Mouse (Mus musculus): ENCODE results near the gene Galnt14.

Galnt14 gene

DNA sequence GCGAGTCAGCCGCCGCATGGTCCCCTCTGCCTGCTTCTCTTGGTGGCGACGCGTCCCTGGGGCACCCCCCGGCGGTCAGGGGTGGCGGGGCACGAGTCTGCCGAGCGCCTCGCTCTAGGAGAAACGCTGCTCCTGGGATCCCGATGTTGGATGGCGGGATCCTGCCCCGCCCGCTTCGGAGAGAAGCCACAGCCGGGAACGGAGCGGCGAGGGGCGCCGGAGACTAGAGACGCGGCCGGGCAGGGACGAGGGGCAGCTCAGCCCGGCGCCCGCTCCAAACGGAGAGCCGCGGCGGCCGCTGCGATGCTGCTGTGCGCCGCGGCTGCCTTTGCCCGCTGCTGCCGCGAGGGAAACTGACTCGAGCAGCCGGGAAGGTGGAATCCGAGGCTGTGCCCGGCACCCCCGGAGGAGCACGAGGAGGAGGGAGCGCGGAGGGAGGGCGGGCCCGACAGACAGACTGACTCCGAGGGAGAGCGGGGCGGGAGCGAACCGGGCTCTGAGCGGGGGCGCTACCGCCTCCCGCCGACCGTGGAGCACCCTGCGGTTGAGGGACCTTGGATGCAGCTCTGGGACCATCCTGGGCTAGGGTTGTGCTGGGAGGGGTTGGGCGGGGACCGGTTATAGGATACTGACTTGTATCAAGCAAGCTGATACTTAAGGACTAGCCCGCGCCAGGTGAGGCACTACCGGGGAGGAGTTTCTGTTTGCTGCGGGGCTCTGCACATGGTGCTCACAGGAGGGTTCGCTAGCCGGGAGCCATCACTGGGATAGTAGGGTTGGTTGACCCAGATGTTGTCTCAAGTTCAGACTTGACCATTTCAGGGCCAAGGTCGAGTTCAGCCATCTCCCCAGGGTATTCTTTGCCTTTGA, at the start of gene Galnt14:
Gene Galnt14 (minus strand): TSS at position 412 of the 870 bp plus-strand sequence.
- in situ Hi-C loops (cut with MseI, MboI), result loop anchor here in 1 of 2 experiments (10.0 kb wide), 1 partner anchor 405 kb away; no protein-coding TSS in a partner anchor

DNA sequence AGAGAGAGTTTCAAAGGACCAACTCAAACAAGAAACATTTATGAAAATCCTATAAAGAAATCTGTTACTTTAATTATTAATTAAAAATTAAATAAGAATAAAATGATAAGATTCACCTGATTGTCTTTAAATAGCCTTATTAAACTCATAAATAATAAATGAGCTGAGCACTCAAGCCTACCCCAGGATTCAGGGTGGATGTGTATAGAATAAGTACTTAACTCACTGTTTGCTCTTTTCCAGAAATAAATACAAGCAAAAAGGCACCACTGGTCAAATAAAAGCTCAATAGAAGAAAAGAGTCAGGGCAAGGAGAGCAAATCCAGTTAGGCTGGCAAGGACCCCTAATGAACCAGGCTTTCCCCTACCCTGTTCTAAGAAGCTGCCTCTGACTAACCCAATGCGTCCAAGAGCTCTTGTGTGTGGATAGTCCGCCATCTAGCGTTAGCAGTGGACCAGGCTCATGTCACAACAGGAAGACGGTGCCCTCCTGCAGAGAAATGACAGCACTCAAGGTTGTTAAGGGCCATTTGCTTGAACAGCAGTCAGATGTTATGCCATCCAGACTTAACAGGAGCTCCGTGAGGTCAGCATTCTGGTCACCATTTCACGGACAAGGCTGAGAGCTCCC, 33.5 kb upstream of the Galnt14 start:
- in situ Hi-C loops (cut with MseI, MboI), result loop anchor here (5.0 to 10.0 kb wide), 2 partner anchors 141 to 441 kb away; no protein-coding TSS in a partner anchor

DNA sequence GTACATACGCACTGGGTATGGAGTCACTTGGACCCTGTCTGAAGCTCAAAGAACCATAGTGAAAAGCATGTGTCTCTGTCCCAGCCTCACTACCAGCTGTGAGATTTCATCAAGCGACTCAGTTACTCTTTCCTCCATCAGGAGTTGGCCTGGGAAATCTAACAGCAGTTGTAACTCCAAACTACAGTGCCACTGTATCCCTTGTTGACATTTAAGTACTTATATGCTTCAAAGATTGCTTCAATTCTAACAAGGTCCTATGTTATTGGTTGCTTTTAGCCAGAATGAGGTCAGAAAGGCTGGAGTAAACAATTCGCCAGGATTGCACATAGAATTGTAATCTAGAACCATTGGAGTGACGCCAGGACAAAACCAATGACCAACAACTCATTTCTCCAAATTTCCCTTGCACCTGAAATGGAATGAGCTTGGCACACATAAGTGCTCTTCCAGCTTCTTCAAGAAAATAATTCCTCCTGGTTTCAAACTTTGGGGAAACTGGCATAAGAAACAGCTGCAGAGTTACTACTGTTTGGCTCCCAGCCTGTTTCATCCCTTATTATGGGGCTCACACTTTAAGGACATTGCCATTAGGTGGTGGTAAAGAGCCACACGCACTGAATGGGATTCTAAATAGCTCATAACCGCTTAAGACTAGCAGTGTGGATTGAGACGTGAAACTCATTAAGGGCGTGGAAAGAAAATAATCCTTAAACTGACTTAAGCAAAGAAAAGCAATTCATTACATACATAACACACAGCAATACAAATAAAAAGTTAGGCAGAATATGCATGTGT, 13.8 kb upstream of the Galnt14 start:
- in situ Hi-C loops (cut with MseI, MboI), result no loop called here

DNA sequence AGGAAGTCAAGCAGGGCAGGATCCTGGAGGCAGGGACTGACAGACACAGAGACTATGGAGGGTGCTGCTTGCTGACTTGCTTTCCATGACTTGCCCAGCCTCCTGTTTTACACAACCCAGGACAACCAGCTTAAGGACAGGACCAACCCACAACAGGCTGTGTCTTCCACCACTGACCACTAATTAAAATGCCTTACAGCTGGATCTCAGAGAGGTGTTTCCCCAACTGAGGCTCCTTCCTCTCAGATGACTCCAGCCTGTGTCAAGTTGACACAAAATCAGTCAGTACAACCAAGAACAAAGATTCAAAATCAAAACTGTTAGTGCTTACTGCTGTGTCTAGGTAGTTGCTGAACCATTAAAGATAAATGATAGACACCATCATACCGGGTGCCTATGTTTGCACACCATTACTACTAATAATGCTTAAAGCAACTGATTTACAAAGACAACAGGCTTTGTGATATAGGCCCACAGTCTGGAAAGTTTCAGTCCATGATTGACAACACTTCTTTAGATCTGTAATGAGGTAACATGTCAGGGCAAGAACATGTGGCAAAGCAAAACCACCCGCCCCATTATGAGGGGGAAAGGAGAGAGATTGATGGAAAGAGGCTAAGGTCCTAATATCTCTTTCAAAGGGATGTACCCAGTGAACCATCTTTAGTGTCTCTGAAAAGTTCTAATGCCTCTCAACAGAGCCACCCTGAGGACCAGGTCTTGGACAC, 8.9 kb upstream of the Galnt14 start:
- in situ Hi-C loops (cut with MseI, MboI), result loop anchor here in 1 of 2 experiments (10.0 kb wide), 1 partner anchor 414 kb away; no protein-coding TSS in a partner anchor

GRCm38 (mm10) chr17:73716684-73717083, 6.4 kb upstream of the Galnt14 start:
- in situ Hi-C loops (cut with MseI, MboI), result loop anchor here in 1 of 2 experiments (10.0 kb wide), 1 partner anchor 412 kb away; no protein-coding TSS in a partner anchor

GRCm38 (mm10) chr17:73714440-73715221, 4.4 kb upstream of the Galnt14 start:
- in situ Hi-C loops (cut with MseI, MboI), result loop anchor here in 1 of 2 experiments (10.0 kb wide), 1 partner anchor 410 kb away; no protein-coding TSS in a partner anchor

DNA sequence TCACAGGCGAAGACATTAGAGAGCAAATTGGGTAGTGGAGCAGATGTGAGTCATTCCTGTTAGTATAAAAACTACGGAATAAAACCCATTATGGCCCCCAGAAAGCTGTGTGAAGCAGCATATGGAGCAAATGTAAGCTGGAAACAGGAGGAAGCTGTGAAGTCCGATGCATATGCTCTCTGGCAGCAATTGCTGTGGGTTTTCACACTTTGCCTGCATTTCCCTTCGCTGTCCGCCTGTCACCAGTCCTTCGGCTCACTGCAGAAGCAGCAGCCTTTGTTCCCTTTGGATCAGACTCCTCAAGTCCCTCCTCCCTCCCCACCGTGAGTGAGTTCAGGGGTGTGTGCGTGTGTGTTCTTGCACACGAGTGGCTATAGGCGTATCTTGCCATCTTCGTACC, 3.1 kb upstream of the Galnt14 start:
- in situ Hi-C loops (cut with MseI, MboI), result loop anchor here in 1 of 2 experiments (10.0 kb wide), 1 partner anchor 409 kb away; no protein-coding TSS in a partner anchor

DNA sequence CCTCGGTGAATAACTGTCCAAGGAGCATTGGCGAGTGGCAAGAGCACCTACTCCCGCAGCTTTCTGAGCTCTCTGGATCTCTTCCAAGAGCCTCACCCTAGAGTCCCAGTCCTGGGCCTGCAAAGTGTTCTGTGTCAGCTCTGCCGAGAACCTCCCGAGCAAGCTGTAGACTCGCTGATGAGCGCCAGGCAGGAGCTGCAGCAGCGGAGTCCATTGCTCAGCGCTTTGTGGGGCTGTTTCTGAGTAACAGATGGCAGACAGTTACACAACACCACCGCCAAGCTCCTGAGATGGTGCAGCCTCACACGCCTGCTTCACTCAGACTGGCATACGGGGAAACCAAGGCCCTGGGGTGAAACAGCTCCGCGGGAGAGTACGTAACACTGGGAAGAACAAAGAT, 1.7 kb upstream of the Galnt14 start:
- in situ Hi-C loops (cut with MseI, MboI), result loop anchor here in 1 of 2 experiments (10.0 kb wide), 1 partner anchor 407 kb away; no protein-coding TSS in a partner anchor

DNA sequence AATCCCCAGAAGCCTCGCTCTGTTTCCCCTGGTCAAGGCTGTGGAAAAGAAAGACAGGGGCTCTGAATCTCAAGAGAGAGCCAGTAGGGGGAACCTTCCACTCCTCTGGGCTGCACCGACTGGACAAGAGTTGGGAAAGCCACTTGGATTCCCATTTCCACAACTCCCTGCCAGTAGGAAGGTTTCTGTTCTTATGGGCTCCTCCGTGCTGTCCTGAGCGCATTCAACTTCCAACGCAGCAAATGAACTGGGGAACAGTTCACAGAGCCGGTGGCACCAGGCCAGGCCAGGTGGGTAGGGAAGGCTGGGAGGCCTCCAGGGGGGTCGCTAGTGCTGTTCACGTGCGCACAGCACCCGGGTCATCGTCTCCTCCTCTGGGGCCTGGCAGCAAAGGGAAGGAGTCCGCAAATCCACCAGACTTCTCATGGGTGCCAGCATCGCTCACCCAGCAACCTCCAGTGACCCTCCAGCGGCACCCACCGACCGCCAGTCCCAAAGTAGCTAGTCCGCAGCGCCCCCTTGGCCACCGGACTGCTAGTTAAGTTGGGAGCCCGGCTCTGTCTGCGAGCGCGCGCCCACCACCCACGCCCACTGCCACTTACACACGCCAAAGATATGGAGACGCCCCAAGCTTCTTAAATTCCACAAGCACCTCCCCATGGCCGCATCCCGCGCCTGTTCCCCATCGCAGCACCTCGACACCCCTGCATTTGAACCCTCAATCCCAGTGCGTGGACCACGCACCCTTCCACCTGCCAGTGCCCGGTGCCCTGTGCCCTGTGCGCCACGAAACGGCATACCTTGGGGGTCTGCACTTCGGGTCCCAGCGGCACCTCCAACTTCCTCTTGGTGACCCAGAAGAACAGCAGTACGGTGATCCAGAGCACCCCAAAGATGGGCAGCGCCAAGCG, 867 bp downstream of the Galnt14 start:
- in situ Hi-C loops (cut with MseI, MboI), result loop anchor here in 1 of 2 experiments (10.0 kb wide), 1 partner anchor 405 kb away; no protein-coding TSS in a partner anchor

DNA sequence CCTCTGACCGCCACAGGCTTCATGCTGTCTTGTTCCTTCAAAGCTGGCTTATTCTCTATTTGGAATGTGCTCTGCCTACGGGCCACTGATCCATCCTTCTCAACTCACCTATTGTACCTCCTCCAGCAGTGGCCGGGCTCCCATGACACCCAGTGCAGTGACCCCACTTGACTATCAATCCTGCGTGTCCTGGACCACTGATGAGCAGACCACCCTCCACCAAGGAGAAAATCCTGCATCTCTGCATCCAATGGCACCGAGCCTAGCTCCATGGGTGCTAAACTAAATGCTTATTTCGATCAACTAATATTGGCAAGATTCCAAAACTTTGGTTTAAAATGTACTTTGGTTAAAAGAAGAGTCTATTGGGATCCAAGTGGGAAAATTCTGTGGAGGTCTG, 1.8 kb downstream of the Galnt14 start:
- in situ Hi-C loops (cut with MseI, MboI), result no loop called here

GRCm38 (mm10) chr17:73703571-73703970, 6.7 kb downstream of the Galnt14 start:
- in situ Hi-C loops (cut with MseI, MboI), result no loop called here

DNA sequence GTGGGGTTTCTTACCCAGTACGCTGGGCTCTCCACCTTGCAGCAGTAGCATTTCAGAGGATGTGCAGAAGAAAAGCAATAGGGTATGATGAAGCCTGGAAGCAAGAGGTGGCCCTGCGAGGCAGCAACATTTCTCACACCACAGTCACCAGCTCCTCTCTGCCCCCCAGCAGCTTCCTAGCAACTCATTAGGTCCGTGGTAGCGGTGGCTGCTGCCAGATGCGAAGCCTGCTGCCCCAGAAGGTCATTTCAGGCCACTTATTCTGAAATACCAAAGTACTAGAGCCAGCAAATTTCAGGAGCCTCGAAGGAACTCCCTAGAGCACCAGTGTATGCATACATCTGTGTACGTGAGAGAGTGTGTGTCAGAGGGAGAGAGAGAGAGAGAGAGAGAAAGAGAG, 9.2 kb downstream of the Galnt14 start:
- in situ Hi-C loops (cut with MseI, MboI), result no loop called here

GRCm38 (mm10) chr17:73699881-73700280, 10.4 kb downstream of the Galnt14 start:
- in situ Hi-C loops (cut with MseI, MboI), result no loop called here

- in situ Hi-C loops (cut with MseI, MboI), result no loop called here
Measured at GRCm38 (mm10) chr17:73694206-73694952, 15.9 kb downstream of the Galnt14 start.

DNA sequence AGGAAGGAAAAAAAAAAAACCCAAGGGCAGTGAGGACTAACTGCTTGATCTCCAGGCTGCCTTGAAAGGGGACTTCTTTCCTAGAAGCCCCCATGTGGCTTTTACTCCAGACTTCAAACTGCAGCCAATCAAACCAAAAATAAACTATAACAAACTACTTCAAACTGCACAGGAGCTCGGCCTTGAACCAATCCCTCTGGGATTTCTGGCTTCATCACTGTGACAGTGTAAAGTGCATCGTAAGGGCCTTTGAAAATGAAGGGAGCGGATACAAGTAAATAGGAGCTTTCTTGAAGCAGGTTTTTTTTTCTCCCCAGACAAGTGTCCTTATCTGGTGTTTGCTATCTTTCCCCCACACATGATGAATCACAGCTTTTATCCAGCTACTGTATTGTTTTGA, 22.0 kb downstream of the Galnt14 start:
- in situ Hi-C loops (cut with MseI, MboI), result no loop called here

DNA sequence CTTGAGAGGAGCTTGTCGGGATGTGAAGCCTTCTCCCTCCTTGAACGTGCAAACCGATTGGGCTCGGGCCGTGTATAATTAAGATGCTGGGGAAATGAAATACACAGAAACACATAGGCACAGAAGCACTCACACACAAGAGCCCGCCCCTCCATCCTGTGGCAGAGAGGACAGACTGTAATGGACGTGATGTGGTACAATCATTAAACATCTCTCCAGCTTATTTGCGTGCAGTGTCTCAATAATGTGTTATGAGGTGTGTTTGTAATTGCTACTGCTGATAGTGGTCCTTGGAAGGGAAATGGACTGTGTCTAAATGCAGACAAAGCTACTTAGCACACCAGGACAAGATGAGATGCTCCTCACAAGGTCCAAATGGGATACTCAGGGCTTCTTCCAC, 24.0 kb downstream of the Galnt14 start:
- in situ Hi-C loops (cut with MseI, MboI), result no loop called here

GRCm38 (mm10) chr17:73684746-73685145, 25.5 kb downstream of the Galnt14 start:
- in situ Hi-C loops (cut with MseI, MboI), result no loop called here

GRCm38 (mm10) chr17:73671921-73672320, 38.3 kb downstream of the Galnt14 start:
- in situ Hi-C loops (cut with MseI, MboI), result no loop called here
